ENCODE assay signal across 12 mouse cellular contexts in the genomic region with DNA sequence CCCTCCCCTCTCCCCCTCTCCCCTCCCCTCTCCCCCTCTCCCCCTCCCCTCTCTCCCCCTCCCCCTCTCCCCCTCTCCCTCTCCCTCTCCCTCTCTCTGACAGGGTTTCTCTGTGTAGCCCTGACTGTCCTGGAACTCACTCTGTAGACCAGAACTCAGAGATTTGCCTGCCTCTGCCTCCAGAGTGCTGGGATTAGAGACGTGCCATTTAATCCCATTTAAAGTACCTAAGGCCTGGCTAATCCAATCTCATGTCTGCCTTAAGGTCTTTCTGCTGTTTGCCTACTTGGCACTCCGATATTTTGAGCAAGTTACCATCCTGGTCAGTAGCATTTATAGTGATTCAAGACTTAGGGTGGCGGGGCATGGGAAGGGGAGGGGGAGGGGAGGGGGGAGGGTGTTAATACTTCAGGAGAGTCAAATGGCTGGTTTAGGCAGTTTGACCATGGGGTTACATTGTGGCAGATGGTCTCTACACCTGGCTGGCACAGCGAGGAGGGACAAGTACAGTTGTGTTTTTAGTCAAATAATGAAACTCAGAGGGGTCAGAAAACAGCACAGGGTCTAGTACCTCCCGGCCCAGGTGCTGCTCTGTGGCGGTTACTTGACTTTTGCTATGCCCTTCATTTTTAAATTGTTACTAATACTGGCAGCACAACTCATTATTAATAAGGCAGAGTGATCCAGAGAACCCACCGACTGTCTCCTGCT.
"Had no signal": no experiment of that assay in that cellular context is flagged by ENCODE, and none has a peak within 500 bp of the region (broad histone marks: within the 10 kb centered on the region; RNA-seq: fewer than 3 reads in every experiment).

No protein-coding gene starts in this region.

- H3K9ac ChIP-seq: limb, embryonic 13.5 days; lung, embryonic 14.5 days; midbrain, embryonic 12.5 days had no signal

- H3K27ac ChIP-seq: kidney, postnatal 0 days; limb, embryonic 13.5 days; liver, embryonic 15.5 days; midbrain, embryonic 12.5 days had no signal

- H3K4me2 ChIP-seq: limb, embryonic 13.5 days; lung, embryonic 14.5 days; midbrain, embryonic 12.5 days had no signal

- H3K36me3 ChIP-seq: limb, embryonic 13.5 days; liver, embryonic 15.5 days; midbrain, embryonic 12.5 days had no signal

- H3K4me1 ChIP-seq: midbrain, embryonic 12.5 days had no signal

- H3K27me3 ChIP-seq: limb, embryonic 13.5 days; liver, embryonic 15.5 days; midbrain, embryonic 12.5 days had no signal

- DNase-seq: kidney, adult 11 months; kidney, adult 9 months; kidney, postnatal 36 days; left cerebral cortex, postnatal 4 days; lung, embryonic 14.5 days; lung, postnatal 10 days; right cerebral cortex, postnatal 14 days had no signal

- H3K4me3 ChIP-seq: limb, embryonic 13.5 days; midbrain, embryonic 12.5 days had no signal

- ATAC-seq: midbrain, embryonic 16.5 days had no signal

- H3K9me3 ChIP-seq: limb, embryonic 13.5 days; liver, embryonic 15.5 days; midbrain, embryonic 12.5 days had no signal
